Mouse (Mus musculus): ENCODE measurements around the gene Pou2f3. TPM values are rescaled to one million over a fixed set of nuclear protein-coding genes. Genes with fewer than 3 reads are reported as not detected.
A peak's percentile ranks its signal among the peaks of the same experiment; 100 is the strongest.

Gene Pou2f3
- total and polyA plus RNA-seq, 3 experiments: not detected

DNA sequence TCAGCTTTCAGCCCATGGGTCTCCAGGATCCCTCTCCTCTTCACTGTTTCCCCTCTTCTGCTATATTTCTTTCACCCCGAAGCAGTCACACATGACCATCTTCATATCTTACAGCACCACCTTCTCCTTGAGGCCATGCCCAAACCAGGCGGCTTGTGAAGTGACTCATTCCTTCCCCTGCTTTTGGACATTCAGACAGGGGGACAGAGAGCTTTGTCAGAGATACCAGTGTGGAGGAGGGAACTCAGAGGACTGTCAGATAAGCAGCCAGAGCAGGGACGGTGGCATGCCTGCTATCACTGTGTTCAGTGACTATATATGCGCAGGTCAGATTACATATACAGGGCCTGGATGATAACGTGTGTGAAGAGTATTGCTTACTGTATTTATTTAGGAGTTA, 24.3 kb upstream of the Pou2f3 start:
- peaks cover 15 to 61% of the 10 kb centered on the region in 2 experiments for H3K4me1 ChIP-seq (ENCODE audit: control insufficient read depth in 1 of 2, insufficient read depth in 2 of 2, low read length in 2 of 2)
- TF ChIP-seq BHLHE40 (IDR thresholded peaks at IDR 0.05; ENCODE audit: borderline replicate concordance, low read depth, low read length) (peak; percentile 86), CHD1 (IDR thresholded peaks at IDR 0.05; ENCODE audit: low read depth, low read length) (no peak), UBTF (IDR thresholded peaks at IDR 0.05; ENCODE audit: borderline replicate concordance, insufficient read depth, low read depth, low read length) (no peak), HCFC1 (IDR thresholded peaks at IDR 0.05; ENCODE audit: low read depth, low read length) (no peak; the same call in 1 of the 2 replicates), CTCF (IDR thresholded peaks at IDR 0.05 in 2 of 3, conservative IDR thresholded peaks at IDR 0.05 in 1 of 3; ENCODE audit: control insufficient read depth in 1 of 3, insufficient read depth in 1 of 3, low read depth in 2 of 3, low read length in 3 of 3, poor library complexity in 1 of 3, severe bottlenecking in 1 of 3) (no peak), MXI1 (IDR thresholded peaks at IDR 0.05; ENCODE audit: low read depth, low read length) (peak; percentile 86), USF2 (IDR thresholded peaks at IDR 0.05; ENCODE audit: borderline replicate concordance in 1 of 2, insufficient read depth in 1 of 2, low read depth in 1 of 2, low read length in 2 of 2) (no peak), POLR2AphosphoS2 (IDR thresholded peaks at IDR 0.05; ENCODE audit: low read length) (peak; percentile 70; the same call in 1 of the 2 replicates), JUND (IDR thresholded peaks at IDR 0.05; ENCODE audit: low read depth, low read length) (peak; percentile 96), ZKSCAN1 (IDR thresholded peaks at IDR 0.05; ENCODE audit: low read depth, low read length) (no peak), POLR2AphosphoS5 (IDR thresholded peaks at IDR 0.05; ENCODE audit: borderline replicate concordance, low read depth, low read length) (no peak), SMC3 (IDR thresholded peaks at IDR 0.05; ENCODE audit: low read depth, low read length) (no peak), ZMIZ1 (IDR thresholded peaks at IDR 0.05; ENCODE audit: low read depth, low read length) (peak; percentile 69; the same call in 1 of the 2 replicates), RAD21 (IDR thresholded peaks at IDR 0.05; ENCODE audit: low read depth, low read length) (no peak), EP300 (IDR thresholded peaks at IDR 0.05; ENCODE audit: low read depth in 1 of 2, low read length in 2 of 2) (peak; percentile 97 to 99), MEF2A (IDR thresholded peaks at IDR 0.05; ENCODE audit: extremely low read depth, insufficient replicate concordance, low read depth, low read length, poor library complexity, severe bottlenecking) (no peak), ZC3H11A (IDR thresholded peaks at IDR 0.05; ENCODE audit: low read depth, low read length) (no peak), MAX (IDR thresholded peaks at IDR 0.05; ENCODE audit: low read length) (peak; percentile 70; the same call in 1 of the 2 replicates), ZNF384 (IDR thresholded peaks at IDR 0.05; ENCODE audit: low read depth, low read length) (no peak), POLR2A (IDR thresholded peaks at IDR 0.05; ENCODE audit: control insufficient read depth in 1 of 2, insufficient read depth in 1 of 2, low read depth in 1 of 2, low read length in 2 of 2, poor library complexity in 1 of 2) (peak in 1 of 2 experiments; percentile 49; a peak in 1 of 4 replicates), USF1 (IDR thresholded peaks at IDR 0.05; ENCODE audit: low read depth, low read length) (peak; percentile 65), GATA1 (IDR thresholded peaks at IDR 0.05; ENCODE audit: low read depth, low read length) (peak; percentile 99), MAZ (IDR thresholded peaks at IDR 0.05; ENCODE audit: low read depth, low read length) (peak; percentile 80), SIN3A (IDR thresholded peaks at IDR 0.05; ENCODE audit: low read length) (peak; percentile 96), TAL1 (IDR thresholded peaks at IDR 0.05; ENCODE audit: low read length) (peak; percentile 99), ETS1 (IDR thresholded peaks at IDR 0.05; ENCODE audit: low read depth, low read length) (peak; percentile 96), E2F4 (IDR thresholded peaks at IDR 0.05; ENCODE audit: borderline replicate concordance, low read depth, low read length) (no peak), TCF12 (IDR thresholded peaks at IDR 0.05; ENCODE audit: low read depth, low read length) (peak; percentile 98), MYC (IDR thresholded peaks at IDR 0.05; ENCODE audit: low read depth, low read length) (peak; percentile 69; the same call in 1 of the 2 replicates), MAFK (IDR thresholded peaks at IDR 0.05; ENCODE audit: borderline replicate concordance, low read depth, low read length) (no peak), MYB (IDR thresholded peaks at IDR 0.05; ENCODE audit: low read depth, low read length) (peak; percentile 65), NRF1 (IDR thresholded peaks at IDR 0.05; ENCODE audit: insufficient read depth, low read depth, low read length, poor library complexity, severe bottlenecking) (peak; percentile 53; the same call in 1 of the 2 replicates), CHD2 (IDR thresholded peaks at IDR 0.05; ENCODE audit: low read length) (peak; percentile 35), TBP (IDR thresholded peaks at IDR 0.05; ENCODE audit: low read depth, low read length) (0 out of 2 replicates have a peak, but pooled peaks have one; percentile 43), RCOR1 (IDR thresholded peaks at IDR 0.05; ENCODE audit: low read depth, low read length) (peak; percentile 91)
- H3K27me3 ChIP-seq (ENCODE audit: control insufficient read depth in 1 of 2, insufficient read depth in 2 of 2, low read length in 2 of 2): no peaks in the 10 kb centered on the region
- 0 out of 4 replicates have a peak overlapping the region, but pooled peaks of 1 of the 2 experiments have one; percentile 3 for H3K4me3 ChIP-seq (ENCODE audit: control insufficient read depth in 1 of 2, insufficient read depth in 1 of 2, low read depth in 2 of 2, low read length in 2 of 2)
- H3K36me3 ChIP-seq (ENCODE audit: control insufficient read depth in 1 of 2, insufficient read depth in 2 of 2, low read length in 2 of 2): peaks cover 0 to 58% of the 10 kb centered on the region in 2 experiments; a peak in 3 of 4 replicates
- peak overlapping the region; percentile 31 for H3K9ac ChIP-seq (ENCODE audit: control insufficient read depth, low read depth, low read length, poor library complexity, severe bottlenecking)
- H3K9me3 ChIP-seq (replicated peaks; ENCODE audit: insufficient read depth, low read length): no peaks in the 10 kb centered on the region
- H3K27ac ChIP-seq (ENCODE audit: control insufficient read depth, low read depth, low read length): peak overlapping the region; percentile 91
- peaks cover 62% of the 10 kb centered on the region for H3K79me2 ChIP-seq (ENCODE audit: control insufficient read depth, insufficient read depth, low read length, poor library complexity)
- DNase-seq (ENCODE audit: low read depth, low spot score): peak; percentile 96

All from MEL (cell line).